Mouse (Mus musculus): ENCODE measurements at regions not wholly inside any gene's neighbourhood (a gene's known extent, or its start where the extent isn't known, plus 50 kb on each side); places are given as distances from the start of the nearest gene placed in this dataset.
A peak's percentile ranks its signal among the peaks of the same experiment; 100 is the strongest.

- ATAC-seq (ENCODE audit: insufficient number of reproducible peaks, low FRiP score, low TSS enrichment): no peak; the same call in 1 of the 2 replicates
Observed at GRCm38 (mm10) chr1:18849038-18849437, 253.8 kb upstream of the Tfap2d start.

- no peak for ATAC-seq (ENCODE audit: insufficient number of reproducible peaks, low FRiP score, low TSS enrichment)
Observed at GRCm38 (mm10) chr1:18857457-18857856, 245.4 kb upstream of the Tfap2d start.

DNA sequence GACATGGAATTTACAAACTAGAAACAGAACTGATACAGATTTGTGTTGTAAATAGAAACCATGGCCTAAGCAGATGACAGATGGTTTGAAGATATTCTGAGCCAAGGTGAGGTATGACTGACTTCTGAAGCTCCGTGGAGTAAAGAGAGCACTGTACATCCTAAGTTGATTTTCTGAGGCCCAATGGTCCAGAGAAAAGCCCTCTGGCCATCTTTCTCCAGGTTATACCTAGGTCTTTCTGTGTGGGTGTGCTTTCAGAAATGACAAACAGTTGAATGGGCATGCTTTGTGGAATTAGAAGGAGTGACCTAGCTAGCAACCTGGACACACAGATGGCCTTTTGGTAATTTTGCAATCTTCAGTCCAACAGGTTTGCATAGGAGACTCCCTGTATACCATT is 199.6 kb upstream of the Tfap2d start:
- peak; percentile 80 for ATAC-seq (ENCODE audit: insufficient number of reproducible peaks, low FRiP score, low TSS enrichment)

GRCm38 (mm10) chr1:18903696-18904095 is 199.1 kb upstream of the Tfap2d start:
- ATAC-seq (ENCODE audit: insufficient number of reproducible peaks, low FRiP score, low TSS enrichment): peak; percentile 97

DNA sequence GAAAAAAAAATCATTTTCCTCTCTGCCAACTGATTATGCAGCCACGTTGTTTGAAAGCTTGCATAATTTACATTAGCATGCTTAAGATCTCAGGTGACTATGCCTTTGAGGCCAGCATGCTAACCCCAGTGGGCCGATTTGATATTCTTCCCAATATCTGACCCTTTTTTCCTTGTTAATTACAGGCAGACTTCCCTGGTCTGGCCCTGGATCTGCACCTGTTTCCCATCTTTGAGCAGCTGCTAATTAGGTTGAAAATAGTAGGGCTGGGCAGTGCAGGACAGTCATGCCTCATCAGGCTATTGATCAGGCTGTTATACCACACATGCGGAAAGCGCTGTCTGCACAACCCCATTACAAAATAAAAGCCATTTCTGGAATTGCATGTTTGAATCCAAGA is 191.2 kb upstream of the Tfap2d start:
- no peak for ATAC-seq (ENCODE audit: insufficient number of reproducible peaks, low FRiP score, low TSS enrichment)

- no peak for ATAC-seq (ENCODE audit: insufficient number of reproducible peaks, low FRiP score, low TSS enrichment)
Observed at GRCm38 (mm10) chr1:18956276-18956675, 146.5 kb upstream of the Tfap2d start.

DNA sequence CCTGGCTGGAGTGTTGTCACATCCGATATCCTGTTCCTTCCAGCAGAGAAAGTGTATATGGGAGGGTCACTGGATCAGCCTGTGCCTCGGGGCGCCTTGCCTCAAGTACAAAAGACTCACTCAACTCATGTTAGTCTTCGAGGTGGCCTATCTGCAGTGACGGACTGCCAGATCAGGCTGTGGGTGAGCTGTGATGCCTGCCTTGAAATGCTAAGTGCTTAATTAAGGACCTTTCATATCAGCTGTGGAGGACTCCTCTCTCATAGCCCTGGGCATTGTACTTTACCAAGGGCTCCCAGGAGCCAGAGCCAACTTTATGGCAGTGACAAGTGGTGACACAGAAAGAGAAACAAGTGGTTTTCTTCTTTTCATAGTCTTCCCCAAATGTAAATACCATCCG is 145.8 kb upstream of the Tfap2d start:
- ATAC-seq (ENCODE audit: insufficient number of reproducible peaks, low FRiP score, low TSS enrichment): no peak

- ATAC-seq (ENCODE audit: insufficient number of reproducible peaks, low FRiP score, low TSS enrichment): peak; percentile 58; the same call in 1 of the 2 replicates
Observed at GRCm38 (mm10) chr1:18961464-18961863, 141.4 kb upstream of the Tfap2d start.

DNA sequence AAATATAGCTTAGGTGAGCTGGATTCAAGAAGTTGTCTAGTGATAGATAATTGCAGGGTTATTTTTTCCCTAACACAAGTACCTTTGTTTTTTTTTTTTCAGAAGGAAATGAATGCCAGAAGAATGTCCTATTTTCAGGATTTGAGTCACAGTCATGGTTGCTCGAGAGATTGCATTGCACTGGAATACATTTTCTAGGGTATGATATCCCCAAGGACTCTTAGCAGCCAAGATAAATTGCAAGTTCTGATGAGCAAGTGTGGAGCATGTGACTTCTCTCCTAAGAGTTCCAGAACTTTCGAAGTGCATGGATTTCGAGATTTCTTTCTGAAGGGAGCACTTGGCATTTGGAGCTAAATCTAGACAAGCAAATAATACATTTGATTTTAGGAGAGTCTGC is 140.9 kb upstream of the Tfap2d start:
- ATAC-seq (ENCODE audit: insufficient number of reproducible peaks, low FRiP score, low TSS enrichment): no peak

DNA sequence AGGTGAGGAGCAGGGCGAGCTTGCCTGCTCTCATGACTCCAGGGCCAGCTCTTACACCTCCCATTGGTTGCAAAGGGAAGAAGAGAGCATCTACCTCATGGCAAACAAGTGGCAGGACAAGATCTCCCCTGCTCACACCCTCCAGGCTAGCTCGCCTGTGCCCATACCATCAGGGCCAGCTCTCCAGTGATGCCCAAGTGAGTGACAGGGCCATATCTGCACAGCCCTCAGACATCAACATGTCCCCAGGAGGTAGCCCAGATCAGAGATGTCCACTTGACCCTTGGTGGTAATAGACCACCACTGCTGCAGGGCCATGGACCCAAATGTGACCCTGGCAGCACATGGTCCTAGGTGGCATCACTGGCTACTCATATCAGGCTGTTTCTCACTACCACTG is 133.9 kb upstream of the Tfap2d start:
- no peak; the same call in 1 of the 2 replicates for ATAC-seq (ENCODE audit: insufficient number of reproducible peaks, low FRiP score, low TSS enrichment)

GRCm38 (mm10) chr1:18970173-18970572 is 132.6 kb upstream of the Tfap2d start:
- ATAC-seq (ENCODE audit: insufficient number of reproducible peaks, low FRiP score, low TSS enrichment): no peak

DNA sequence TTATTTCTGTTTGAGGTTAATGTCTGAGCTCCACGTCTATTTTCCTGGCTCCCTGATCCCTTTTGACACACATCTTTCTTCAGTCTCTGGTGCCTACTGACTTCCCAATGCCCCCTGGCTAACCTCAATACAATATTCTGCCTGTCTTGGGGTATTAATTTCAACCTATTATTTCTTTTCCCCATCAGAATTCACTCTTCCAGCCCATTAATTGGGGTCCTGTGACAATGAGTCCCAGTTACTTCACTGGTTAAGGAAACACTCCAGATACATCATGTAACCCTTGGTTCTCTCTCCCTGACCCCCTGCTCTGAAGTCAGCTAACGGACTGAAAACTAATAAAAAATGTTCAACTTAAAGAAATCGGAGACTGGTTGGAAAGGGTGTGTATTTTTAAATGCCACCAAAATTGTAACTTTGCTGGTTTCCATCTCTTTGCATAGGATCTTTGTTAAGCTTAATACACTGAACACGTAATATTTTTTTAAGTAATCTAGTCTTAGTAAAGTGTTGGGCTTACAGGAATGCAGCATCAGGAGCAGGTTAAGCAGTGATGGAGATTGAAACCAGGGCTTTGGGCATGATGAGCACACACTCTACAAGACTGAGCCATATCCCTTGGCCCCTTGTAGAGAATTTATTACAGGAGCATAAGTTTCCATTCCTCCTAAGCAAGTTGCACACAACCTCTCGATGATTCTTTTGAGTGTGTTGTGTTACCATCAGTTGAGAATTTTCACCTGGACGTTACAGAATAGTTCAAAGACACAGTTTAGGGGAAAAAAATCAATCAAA is 128.8 kb upstream of the Tfap2d start:
- no peak for ATAC-seq (ENCODE audit: insufficient number of reproducible peaks, low FRiP score, low TSS enrichment)

GRCm38 (mm10) chr1:18974860-18975439 is 127.9 kb upstream of the Tfap2d start:
- no peak for ATAC-seq (ENCODE audit: insufficient number of reproducible peaks, low FRiP score, low TSS enrichment)

DNA sequence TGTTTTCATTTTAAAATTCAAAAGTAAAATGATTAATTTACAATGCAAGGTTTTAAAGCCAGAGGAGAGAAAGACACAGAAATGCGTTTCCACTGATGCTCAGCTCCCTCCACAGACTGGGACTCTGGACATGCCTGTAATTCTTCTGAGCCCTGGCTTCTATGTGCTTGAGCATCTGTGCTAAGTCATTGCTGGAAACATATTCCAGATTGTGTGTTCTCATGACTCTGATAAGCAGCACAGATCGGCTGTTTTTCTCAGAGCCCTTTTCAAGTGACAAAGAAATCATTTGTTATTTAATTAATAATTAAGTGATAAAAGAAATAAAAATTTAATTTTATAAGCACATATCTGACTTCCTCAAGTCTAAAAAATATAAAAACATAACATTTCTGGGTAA is 127.3 kb upstream of the Tfap2d start:
- no peak for ATAC-seq (ENCODE audit: insufficient number of reproducible peaks, low FRiP score, low TSS enrichment)

DNA sequence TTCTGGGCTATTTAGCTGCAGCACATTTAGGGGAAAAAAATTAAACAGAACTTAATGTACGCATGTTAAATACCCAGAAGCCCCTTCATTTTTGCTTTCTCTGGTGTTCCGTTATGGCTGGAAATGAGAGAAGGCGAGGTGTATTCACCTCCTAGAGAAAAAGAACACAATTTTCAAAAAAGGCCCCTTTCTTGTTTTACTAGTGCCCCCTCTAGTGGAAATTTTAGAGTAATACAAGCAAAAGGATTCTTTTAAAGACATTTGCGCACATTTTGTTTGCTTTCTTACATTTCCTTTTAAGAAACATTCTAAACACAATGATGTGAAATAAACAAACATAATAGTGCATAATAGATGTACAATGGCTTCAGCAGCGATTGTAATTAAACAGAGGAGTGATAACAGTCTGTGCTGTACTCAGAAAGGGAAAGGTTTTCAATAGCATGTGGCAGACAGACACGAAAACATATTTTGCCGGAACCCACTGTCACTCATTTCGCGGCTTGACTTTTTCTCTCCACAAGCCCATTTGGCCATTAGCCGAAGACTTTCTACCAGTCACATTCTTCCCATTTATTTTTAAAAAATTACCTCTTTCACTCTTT is 126.0 kb upstream of the Tfap2d start:
- peak; percentile 63; the same call in 1 of the 2 replicates for ATAC-seq (ENCODE audit: insufficient number of reproducible peaks, low FRiP score, low TSS enrichment)

DNA sequence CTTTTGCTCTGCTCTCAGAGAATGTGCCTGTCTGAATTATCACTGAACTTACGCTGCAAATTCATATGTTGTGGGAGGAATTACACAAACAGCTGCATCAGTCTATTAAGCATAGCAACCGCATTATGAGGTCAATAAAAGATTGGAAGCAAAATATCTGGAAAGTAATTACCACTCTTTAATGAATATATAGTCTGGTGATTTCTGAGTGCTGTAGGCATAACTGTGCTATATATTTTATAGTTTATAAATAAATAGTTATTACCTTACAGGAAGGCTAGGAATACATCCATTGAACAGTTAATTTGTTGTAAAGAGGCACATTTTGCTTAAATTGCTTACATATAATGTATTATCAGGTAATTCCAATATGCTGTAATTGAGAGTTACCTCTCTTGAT is 123.7 kb upstream of the Tfap2d start:
- ATAC-seq (ENCODE audit: insufficient number of reproducible peaks, low FRiP score, low TSS enrichment): no peak

DNA sequence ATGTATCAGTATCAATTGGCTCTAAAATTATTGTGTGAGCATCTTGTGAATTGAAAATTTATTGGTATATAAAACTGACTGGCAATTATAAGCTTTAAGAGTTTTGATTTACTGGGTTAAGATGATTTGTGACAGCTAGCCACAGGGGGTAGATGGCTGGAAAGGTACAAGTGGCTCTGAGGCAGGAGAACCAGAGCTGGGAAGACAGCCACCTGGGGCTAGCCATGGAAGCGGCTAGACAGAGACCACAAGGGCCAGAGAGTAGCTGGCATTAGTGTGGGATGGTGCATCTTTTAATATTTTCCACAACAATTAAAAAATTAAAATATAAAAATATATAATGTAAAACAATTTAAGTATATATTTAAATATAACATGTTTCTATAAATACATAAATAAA is 86.0 kb upstream of the Tfap2d start:
- ATAC-seq (ENCODE audit: insufficient number of reproducible peaks, low FRiP score, low TSS enrichment): no peak

All from cerebellum, adult (tissue).